Mouse (Mus musculus): ENCODE data around the gene Tmem206. TPM values are rescaled to one million over a fixed set of nuclear protein-coding genes. Genes with fewer than 3 reads are reported as not detected.
A peak's percentile ranks its signal among the peaks of the same experiment; 100 is the strongest.

Tmem206 gene
- total RNA-seq, 2 experiments from 2014 or later: 9.0 to 9.4 TPM

- ATAC-seq (ENCODE audit: poor library complexity, severe bottlenecking): no peak
Observed at GRCm38 (mm10) chr1:191307766-191308455, 17.8 kb upstream of the Tmem206 start.

DNA sequence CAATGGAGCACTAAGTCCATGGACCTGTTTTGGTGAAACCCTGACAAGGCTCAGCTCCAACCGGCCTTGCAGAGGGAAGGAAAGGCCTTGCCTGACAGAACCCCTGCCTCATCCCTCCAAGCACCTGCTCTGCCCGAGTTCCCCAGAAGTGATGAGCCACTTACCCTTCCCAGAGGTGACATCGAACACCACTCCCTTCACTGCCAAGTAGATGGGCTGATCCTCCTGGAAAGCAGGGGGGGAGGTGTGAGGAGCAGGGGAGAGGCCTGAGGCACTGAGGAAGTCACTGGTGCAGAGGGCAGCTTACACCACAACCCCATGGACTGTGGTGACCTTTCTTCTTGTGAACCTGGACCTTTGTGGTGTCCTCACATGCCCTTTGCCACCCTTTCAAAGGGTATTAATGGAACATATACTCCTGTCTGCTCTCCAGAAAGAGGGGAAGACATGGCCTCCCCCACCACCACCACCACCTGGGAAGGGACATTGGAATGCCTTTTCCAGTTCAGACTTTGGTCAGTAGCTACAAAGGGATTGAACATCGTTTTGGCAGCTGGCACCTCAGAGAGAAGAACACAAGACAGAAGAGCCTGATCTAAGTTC is 14.3 kb upstream of the Tmem206 start:
- no peak for ATAC-seq (ENCODE audit: poor library complexity, severe bottlenecking)

DNA sequence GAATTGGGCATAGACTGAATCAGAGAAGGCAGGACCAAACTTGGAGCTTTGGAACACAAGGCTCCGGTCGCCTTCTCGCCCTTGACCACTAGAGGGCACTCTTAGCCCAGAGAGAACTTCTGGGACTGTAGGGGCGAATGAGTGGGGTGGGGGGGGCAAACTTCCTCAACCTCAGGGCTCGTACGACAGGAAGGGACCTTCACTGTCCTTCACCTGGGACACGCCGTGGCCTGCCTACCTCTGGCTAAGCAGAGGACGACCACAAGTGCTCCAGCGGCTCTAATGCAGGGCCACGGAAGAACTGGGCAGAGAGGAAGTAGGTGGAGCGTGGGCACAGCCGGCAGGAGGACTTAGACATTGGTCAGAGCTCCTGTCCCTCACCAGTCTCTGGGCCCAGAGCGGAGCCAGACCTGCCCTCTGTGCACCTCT is 13.2 kb upstream of the Tmem206 start:
- ATAC-seq (ENCODE audit: poor library complexity, severe bottlenecking): peak; percentile 93

DNA sequence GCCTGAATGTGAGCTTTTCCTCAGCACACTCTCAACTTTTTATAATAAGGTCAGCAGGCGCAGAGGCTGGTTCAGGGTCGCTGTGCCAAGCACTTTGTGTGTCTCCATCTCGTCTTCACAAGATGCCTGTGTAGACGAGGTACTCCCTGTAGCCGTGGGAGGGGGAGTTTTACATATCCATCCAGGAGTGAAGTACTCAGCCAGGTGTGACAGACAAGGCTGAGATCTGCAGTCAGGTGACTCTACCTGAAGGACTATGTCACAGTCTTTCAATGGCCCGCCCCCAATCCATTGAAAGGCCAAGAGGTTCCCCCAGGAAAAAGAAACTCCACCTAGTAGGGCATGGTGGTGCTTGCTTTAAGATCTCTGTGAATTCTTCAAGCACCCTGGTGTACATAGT is 12.6 kb upstream of the Tmem206 start:
- ATAC-seq (ENCODE audit: poor library complexity, severe bottlenecking): 0 out of 2 replicates have a peak, but pooled peaks have one; percentile 2

- 0 out of 2 replicates have a peak, but pooled peaks have one; percentile 2 for ATAC-seq (ENCODE audit: poor library complexity, severe bottlenecking)
Observed at GRCm38 (mm10) chr1:191313926-191314325, 11.8 kb upstream of the Tmem206 start.

DNA sequence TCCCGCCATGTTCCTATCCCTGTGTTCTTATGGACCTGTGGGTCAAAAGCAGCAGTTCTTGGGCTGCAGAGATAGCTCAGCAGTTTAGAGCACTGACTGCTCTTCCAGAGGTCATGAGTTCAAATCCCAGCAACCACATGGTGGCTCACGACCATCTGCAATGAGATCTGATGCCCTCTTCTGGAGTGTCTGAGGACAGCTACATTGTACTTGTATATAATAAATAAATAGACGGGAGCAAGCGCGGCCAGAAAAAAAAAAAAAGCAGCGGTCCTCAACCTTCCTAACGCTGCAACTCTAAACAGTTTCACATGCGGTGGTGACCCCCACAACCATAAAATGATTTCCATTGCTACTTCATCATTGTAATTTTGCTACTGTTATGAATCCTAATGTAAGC is 8.9 kb upstream of the Tmem206 start:
- no peak for ATAC-seq (ENCODE audit: poor library complexity, severe bottlenecking)

- ATAC-seq (ENCODE audit: poor library complexity, severe bottlenecking): peak; percentile 85
Observed at GRCm38 (mm10) chr1:191317591-191318196, 8.0 kb upstream of the Tmem206 start, which contains the start of gene Nenf. Nenf (minus strand) TSS chr1:191318194.

DNA sequence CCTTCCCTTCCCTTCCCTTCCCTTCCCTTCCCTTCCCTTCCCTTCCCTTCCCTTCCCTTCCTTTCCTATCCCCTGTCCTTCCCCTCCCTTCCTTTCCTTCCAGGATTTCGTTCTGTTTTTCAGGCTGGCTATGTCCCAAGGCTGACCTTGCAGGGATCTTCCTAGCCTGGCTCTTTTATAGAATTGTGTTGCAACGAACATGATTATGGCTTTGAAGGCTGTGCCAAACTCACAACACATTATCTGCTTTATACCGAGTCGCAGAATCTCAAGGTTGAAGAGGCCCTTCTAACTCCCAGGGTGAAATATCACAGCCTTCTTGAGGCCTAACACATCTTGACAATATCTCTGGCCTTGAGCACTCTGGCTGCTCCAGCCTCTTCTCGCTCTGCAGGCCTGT is 7.0 kb upstream of the Tmem206 start:
- ATAC-seq (ENCODE audit: poor library complexity, severe bottlenecking): no peak

DNA sequence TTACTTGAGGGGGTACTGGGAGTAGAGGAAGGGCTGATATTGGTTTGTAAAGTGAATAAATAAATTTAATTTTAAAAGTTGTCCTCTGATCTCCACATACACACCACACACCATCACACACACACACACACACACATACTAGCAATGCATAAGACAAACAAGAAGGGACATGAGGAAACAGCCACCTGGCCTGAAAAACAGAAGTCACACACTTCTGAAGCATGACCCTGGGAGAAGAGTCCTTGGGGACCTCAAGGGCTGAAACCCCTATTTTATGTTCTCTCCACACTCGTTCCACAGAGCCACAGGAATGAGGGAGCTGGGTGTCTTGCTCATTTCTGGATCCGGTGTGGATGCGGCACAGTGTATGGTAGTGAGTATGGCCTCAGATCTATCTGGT is 2.3 kb upstream of the Tmem206 start:
- no peak for ATAC-seq (ENCODE audit: poor library complexity, severe bottlenecking)

GRCm38 (mm10) chr1:191324733-191325590 is 750 bp upstream of the Tmem206 start:
- ATAC-seq (ENCODE audit: poor library complexity, severe bottlenecking): no peak

DNA sequence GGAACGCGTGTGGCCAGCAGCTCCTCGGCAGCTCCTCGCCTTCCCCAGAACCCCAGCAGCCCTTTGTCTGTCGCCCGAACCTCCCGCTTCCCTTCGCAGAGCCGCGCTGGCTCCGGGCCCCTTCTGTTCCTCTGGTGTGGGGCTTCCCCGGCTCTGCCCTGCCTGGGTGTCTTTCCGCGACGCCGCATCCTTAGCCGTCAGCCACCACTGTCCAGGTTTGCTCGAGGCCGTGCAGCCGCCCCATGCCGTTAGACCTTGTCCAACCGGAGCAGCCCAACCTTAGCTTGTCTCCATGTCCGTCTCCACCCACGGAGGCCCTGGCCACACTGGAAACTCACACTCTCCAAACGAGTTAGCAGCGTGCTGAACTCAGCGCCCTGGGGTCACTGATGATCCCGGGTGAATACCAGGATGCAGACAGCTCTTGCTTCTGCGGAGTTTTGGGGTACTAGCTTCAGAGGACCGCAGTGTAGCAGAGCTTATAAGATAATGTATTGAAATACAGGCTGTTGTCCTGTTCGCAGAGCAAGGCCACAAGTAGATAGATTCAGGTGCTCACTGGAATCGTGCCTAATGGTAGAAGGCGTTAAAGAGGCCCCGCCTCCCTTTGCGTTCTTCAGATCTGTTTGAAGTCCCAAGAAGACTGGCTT is 646 bp downstream of the Tmem206 start:
- ATAC-seq (ENCODE audit: poor library complexity, severe bottlenecking): peak; percentile 43

DNA sequence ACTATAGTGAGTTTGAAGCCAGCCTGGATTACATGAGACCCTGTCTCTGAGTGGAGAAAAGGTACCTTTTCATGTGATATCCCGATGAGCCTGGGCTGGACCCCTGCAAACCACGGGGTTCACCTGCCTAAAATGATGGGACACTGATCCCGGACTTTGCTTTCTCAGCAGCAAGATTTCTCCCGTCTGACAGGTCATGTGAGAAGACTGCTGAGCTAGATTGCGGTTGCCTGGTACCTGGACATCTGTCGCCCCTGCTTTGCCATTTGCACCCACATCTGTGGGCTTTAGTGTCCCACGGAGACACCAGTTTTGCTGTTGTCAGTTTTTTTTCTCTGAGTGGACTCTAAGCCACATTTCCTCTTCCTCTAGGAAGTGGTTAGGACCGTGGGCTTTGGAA is 1.5 kb downstream of the Tmem206 start:
- no peak for ATAC-seq (ENCODE audit: poor library complexity, severe bottlenecking)

GRCm38 (mm10) chr1:191328019-191328441 is 2.3 kb downstream of the Tmem206 start:
- peak; percentile 54 for ATAC-seq (ENCODE audit: poor library complexity, severe bottlenecking)

DNA sequence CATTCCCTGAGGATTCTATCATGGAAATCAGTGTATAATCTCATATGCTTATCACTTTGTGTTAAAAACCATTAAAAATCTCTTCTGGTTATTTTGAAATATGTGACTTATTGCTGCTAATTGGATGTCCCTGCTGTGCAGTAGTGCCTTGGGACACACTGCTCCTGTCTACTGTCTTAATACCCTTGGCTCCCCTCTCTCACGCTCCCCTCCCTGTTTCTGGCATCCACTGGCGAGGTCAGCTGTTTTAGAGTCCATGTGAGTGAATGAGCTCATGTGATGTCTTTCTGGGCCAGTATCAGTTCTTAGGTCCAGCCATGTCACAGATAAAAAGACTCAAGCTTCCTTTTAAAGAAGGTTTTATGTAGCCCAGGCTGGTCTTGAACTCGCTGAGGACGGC is 4.6 kb downstream of the Tmem206 start:
- ATAC-seq (ENCODE audit: poor library complexity, severe bottlenecking): no peak

GRCm38 (mm10) chr1:191334500-191334899 is 8.8 kb downstream of the Tmem206 start:
- peak; percentile 91 for ATAC-seq (ENCODE audit: poor library complexity, severe bottlenecking)

GRCm38 (mm10) chr1:191339876-191340275 is 14.2 kb downstream of the Tmem206 start:
- no peak for ATAC-seq (ENCODE audit: poor library complexity, severe bottlenecking)

GRCm38 (mm10) chr1:191340530-191340929 is 14.8 kb downstream of the Tmem206 start:
- ATAC-seq (ENCODE audit: poor library complexity, severe bottlenecking): no peak

- ATAC-seq (ENCODE audit: poor library complexity, severe bottlenecking): no peak
Observed at GRCm38 (mm10) chr1:191347602-191348001, 21.9 kb downstream of the Tmem206 start.

- ATAC-seq (ENCODE audit: poor library complexity, severe bottlenecking): no peak
Observed at GRCm38 (mm10) chr1:191348592-191348991, 22.9 kb downstream of the Tmem206 start.

DNA sequence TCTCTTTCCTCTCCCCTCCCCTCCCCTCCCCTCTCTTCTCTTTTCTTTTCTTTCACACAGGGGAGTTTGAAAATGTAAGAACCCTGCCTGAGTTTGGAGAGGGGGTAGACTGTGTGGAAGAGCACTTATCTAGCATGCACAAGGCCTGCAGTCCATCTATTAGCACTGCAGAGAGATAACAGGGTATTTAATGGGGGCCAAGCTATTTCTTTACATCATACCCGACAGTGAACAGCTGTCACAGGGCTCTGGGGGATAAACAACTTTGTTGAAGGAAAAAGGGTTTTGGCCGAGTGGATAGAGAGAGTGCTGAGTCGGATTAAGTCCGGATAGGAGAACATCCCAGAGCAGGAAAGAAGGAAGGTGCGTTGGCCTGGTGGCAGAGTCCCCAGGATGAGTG is 23.3 kb downstream of the Tmem206 start:
- no peak for ATAC-seq (ENCODE audit: poor library complexity, severe bottlenecking)

Measured in megakaryocyte, adult 5-6 weeks (primary cell).